Mouse (Mus musculus): ENCODE data around the gene Fbxo34.
"Not testable (repeated sequence)": the region's sequence is repeated elsewhere in the genome, so short reads cannot be mapped to it uniquely, and the experiment has no call there.

The Fbxo34 gene

GRCm38 (mm10) chr14:47560714-47561113, 110.5 kb downstream of the Fbxo34 start:
- no peak for DNase-seq (ENCODE audit: low spot score in 2 of 2)

- DNase-seq (ENCODE audit: low spot score in 2 of 2), result no peak
Observed at GRCm38 (mm10) chr14:47562530-47562929, 112.3 kb downstream of the Fbxo34 start.

DNA sequence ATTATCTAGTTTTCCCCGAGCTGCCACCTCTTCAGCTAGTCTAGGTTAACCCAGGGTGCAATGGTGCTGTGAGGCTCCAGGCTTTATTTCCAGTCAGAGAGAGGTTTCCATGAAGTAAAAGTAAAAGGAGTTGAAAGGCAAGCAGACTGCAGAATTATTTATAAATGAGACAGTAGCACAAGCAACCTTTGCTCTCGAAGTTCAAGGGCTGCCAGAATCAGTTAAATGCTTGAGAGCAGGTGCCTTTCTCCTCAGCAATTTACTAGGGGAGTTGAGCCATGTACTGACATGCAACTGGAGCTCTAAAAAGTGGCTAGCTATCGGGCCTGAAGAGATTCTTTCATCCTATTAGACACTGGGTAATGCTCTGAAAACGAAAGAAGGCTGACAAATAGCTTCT, 112.9 kb downstream of the Fbxo34 start:
- DNase-seq (ENCODE audit: low spot score in 2 of 2), result no peak

GRCm38 (mm10) chr14:47567962-47568652, 117.9 kb downstream of the Fbxo34 start:
- peak; percentile 65 to 74 for DNase-seq (ENCODE audit: low spot score in 2 of 2)

DNA sequence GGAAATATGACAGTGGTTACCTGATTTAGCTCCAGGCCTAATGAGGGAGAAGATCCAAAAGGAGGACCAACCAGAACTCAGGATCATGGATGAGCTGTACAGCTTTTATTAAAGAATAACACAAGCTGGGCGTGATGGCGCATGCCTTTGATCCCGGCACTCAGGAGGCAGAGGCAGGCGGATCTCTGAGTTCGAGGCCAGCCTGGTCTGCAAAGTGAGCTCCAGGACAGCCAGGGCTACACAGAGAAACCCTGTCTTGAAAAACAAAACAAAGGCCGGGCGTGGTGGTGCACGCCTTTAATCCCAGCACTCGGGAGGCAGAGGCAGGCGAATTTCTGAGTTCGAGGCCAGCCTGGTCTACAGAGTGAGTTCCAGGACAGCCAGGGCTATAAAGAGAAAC, 120.3 kb downstream of the Fbxo34 start, which contains the start of gene Atg14:
Gene Atg14, minus strand, starts transcription at position 101 of the 400 bp plus-strand sequence.
- not testable (repeated sequence) for DNase-seq (ENCODE audit: low spot score in 2 of 2)

- DNase-seq (ENCODE audit: low spot score in 2 of 2), result no peak
Observed at GRCm38 (mm10) chr14:47572707-47573106, 122.5 kb downstream of the Fbxo34 start.

DNA sequence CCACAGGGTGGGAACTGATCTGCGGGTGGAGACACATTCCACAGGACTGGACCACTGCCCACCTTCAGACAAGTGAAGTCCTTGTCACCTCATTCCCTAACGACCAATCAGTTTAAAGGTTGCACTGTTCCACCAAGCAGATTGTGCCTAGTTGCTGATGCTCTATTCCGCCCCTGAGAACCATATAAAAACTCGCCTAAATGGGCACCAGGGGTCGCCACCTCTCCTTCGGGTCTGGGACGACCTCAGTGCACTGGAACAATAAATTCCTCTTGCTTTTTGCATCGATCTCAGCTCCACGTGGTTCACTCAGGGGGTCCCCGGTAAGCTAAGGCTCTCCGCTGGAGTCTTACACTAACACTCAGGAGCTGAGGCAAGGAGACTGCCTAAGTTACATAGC, 124.5 kb downstream of the Fbxo34 start:
- DNase-seq (ENCODE audit: low spot score in 2 of 2), result no peak

- DNase-seq (ENCODE audit: low spot score in 2 of 2), result no peak
Observed at GRCm38 (mm10) chr14:47576687-47577086, 126.5 kb downstream of the Fbxo34 start.

DNA sequence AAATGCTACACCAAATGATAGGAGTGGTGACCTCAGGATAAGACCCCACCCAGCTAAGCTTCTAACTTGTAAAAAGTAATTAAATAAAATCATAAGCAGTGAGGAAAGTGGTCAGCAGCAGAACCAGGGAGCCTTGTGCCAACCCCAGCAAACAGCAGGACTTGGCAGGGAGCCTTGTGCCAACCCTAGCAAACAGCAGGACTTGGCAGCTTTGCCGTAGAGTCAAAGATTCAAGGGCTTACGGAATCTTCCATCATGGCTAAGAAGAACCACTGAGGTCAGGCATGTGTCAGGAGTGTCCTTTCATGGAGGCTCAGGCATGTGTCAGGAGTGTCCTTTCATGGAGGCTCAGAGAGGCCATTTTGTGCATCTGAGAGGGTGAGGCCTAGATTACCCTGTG, 127.9 kb downstream of the Fbxo34 start:
- no peak for DNase-seq (ENCODE audit: low spot score in 2 of 2)

DNA sequence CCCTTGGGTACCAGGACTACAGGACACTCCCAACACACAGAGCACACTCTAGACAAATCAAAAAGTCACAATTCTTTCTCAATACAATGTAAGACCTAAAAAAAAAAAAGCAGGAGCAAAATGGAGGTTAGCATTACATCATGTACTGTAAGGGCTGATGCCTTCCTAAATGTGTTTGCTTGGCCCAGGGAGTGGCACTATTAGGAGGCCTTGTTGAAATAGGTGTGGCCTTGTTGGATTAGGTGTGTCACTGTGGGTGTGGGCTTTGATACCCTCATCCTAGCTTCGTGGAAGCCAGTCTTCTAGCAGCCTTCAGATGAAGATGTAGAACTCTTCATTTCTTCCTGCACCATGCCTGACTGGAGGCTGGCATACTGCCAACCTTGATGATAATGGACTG, 131.1 kb downstream of the Fbxo34 start:
- no peak for DNase-seq (ENCODE audit: low spot score in 2 of 2)
